Mouse (Mus musculus) ES-Bruce4 (cell line): ENCODE measurements around the gene Mxd1. TPM values are rescaled to one million over a fixed set of nuclear protein-coding genes. Genes with fewer than 3 reads are reported as not detected.

Experiments used
- H3K27ac ChIP-seq: 2 replicates; pipeline ENCODE4 v1.5.1; 2012; ENCODE audit warnings: low read length, inconsistent platforms; ENCODE audit not compliant: insufficient read depth
- H3K27me3 ChIP-seq: 2 replicates; pipeline ENCODE4 v1.6.1; 2012; ENCODE audit warnings: mild to moderate bottlenecking, low read length, inconsistent platforms; ENCODE audit not compliant: control insufficient read depth, poor library complexity, insufficient read depth, severe bottlenecking
- H3K36me3 ChIP-seq: 2 replicates; pipeline ENCODE4 v1.6.1; 2012; ENCODE audit warnings: inconsistent platforms, mild to moderate bottlenecking, low read length, moderate library complexity; ENCODE audit not compliant: control insufficient read depth, poor library complexity, insufficient read depth, severe bottlenecking
- H3K4me1 ChIP-seq: one replicate; pipeline ENCODE4 v1.8.1; 2011; ENCODE audit warnings: low read length; ENCODE audit not compliant: control insufficient read depth, insufficient read depth
- H3K4me3 ChIP-seq: 2 replicates; pipeline ENCODE4 v1.5.1; 2011; ENCODE audit warnings: low read depth, mild to moderate bottlenecking, low read length
- H3K9ac ChIP-seq: 2 replicates; pipeline ENCODE4 v1.6.1; 2012; ENCODE audit warnings: low read depth, mild to moderate bottlenecking, inconsistent platforms; ENCODE audit not compliant: poor library complexity, severe bottlenecking
- H3K9me3 ChIP-seq: replicated peaks from 2 replicates; pipeline ENCODE4 v1.6.1; 2012; ENCODE audit warnings: mild to moderate bottlenecking, low read length, inconsistent platforms; ENCODE audit not compliant: control insufficient read depth, poor library complexity, insufficient read depth, severe bottlenecking
- CTCF ChIP-seq: IDR thresholded peaks from one replicate; pipeline ENCODE4 v1.8.1; 2011; ENCODE audit warnings: low read depth, low read length
- EP300 ChIP-seq: IDR thresholded peaks from 2 replicates; pipeline ENCODE4 v1.6.1; 2011; ENCODE audit warnings: low read depth, low read length; ENCODE audit not compliant: insufficient read depth
- POLR2A ChIP-seq: IDR thresholded peaks from one replicate; pipeline ENCODE4 v1.8.1; 2011; ENCODE audit warnings: low read length; ENCODE audit not compliant: insufficient read depth
- polyA plus RNA-seq: library from polyadenylated mRNA; stranded (reverse); fragments of >200 nt; gene quantifications from 2 replicates; pipeline ENCODE4 v1.2.4, GENCODE M21; 2011; ENCODE audit warnings: low read depth; ENCODE audit not compliant: missing spikeins, insufficient read depth, insufficient read length

The Mxd1 gene
- polyA plus RNA-seq, 1 experiment = 3.4 TPM

- TF ChIP-seq POLR2A (no peak), CTCF (no peak), EP300 (no peak)
- Histone ChIP-seq H3K9ac (no peak overlapping the region), H3K36me3 (no peaks in the 10 kb centered on the region), H3K4me1 (no peaks in the 10 kb centered on the region), H3K9me3 (no peaks in the 10 kb centered on the region), H3K27me3 (no peaks in the 10 kb centered on the region), H3K4me3 (no peak overlapping the region), H3K27ac (no peak overlapping the region)
Observed at GRCm38 (mm10) chr6:86658501-86658900, 10.5 kb downstream of the Mxd1 start.

GRCm38 (mm10) chr6:86654270-86654916 lies 14.6 kb downstream of the Mxd1 start:
- H3K36me3 ChIP-seq = no peaks in the 10 kb centered on the region
- TF ChIP-seq POLR2A (no peak), EP300 (no peak), CTCF (no peak)
- no peaks in the 10 kb centered on the region for H3K27me3 ChIP-seq
- no peak overlapping the region for H3K27ac ChIP-seq
- no peak overlapping the region for H3K4me3 ChIP-seq
- H3K9ac ChIP-seq = no peak overlapping the region
- no peaks in the 10 kb centered on the region for H3K4me1 ChIP-seq
- no peaks in the 10 kb centered on the region for H3K9me3 ChIP-seq

- H3K4me3 ChIP-seq = no peak overlapping the region
- H3K9ac ChIP-seq = no peak overlapping the region
- no peaks in the 10 kb centered on the region for H3K9me3 ChIP-seq
- H3K27ac ChIP-seq = no peak overlapping the region
- H3K4me1 ChIP-seq = no peaks in the 10 kb centered on the region
- TF ChIP-seq POLR2A = no peak
- TF ChIP-seq CTCF = no peak
- no peak for TF ChIP-seq EP300
- no peaks in the 10 kb centered on the region for H3K36me3 ChIP-seq
- no peaks in the 10 kb centered on the region for H3K27me3 ChIP-seq
Observed at GRCm38 (mm10) chr6:86653026-86653425, 15.9 kb downstream of the Mxd1 start.

- Histone ChIP-seq H3K9ac (no peak overlapping the region), H3K9me3 (no peaks in the 10 kb centered on the region), H3K27me3 (no peaks in the 10 kb centered on the region), H3K36me3 (no peaks in the 10 kb centered on the region), H3K27ac (no peak overlapping the region), H3K4me3 (no peak overlapping the region), H3K4me1 (no peaks in the 10 kb centered on the region)
- TF ChIP-seq EP300 = no peak
- TF ChIP-seq CTCF = no peak
- TF ChIP-seq POLR2A = no peak
Observed at GRCm38 (mm10) chr6:86646143-86646542, 22.8 kb downstream of the Mxd1 start.

GRCm38 (mm10) chr6:86645551-86645950 lies 23.4 kb downstream of the Mxd1 start:
- TF ChIP-seq EP300 (no peak), POLR2A (no peak), CTCF (no peak)

GRCm38 (mm10) chr6:86644775-86645400 lies 24.1 kb downstream of the Mxd1 start:
- H3K4me3 ChIP-seq = no peak overlapping the region
- H3K27ac ChIP-seq = no peak overlapping the region
- no peaks in the 10 kb centered on the region for H3K4me1 ChIP-seq
- H3K9ac ChIP-seq = no peak overlapping the region
- no peak for TF ChIP-seq CTCF
- TF ChIP-seq EP300 = no peak
- no peaks in the 10 kb centered on the region for H3K36me3 ChIP-seq
- no peaks in the 10 kb centered on the region for H3K27me3 ChIP-seq
- H3K9me3 ChIP-seq = no peaks in the 10 kb centered on the region

More at GRCm38 (mm10) chr6:86645551-86645950, 23.4 kb downstream of the Mxd1 start:
- Histone ChIP-seq H3K4me3 (no peak overlapping the region), H3K27ac (no peak overlapping the region), H3K36me3 (no peaks in the 10 kb centered on the region), H3K9ac (no peak overlapping the region), H3K9me3 (no peaks in the 10 kb centered on the region), H3K27me3 (no peaks in the 10 kb centered on the region), H3K4me1 (no peaks in the 10 kb centered on the region)
